Mouse (Mus musculus) thymus, adult 2 months (tissue): Measurements from ENCODE around the gene Pdia3. TPM values are rescaled to one million over a fixed set of nuclear protein-coding genes. Genes with fewer than 3 reads are reported as not detected.
"Not testable (repeated sequence)": the region's sequence is repeated elsewhere in the genome, so short reads cannot be mapped to it uniquely, and the experiment has no call there.

Source experiments
- DNase-seq: peaks from one replicate; pipeline ENCODE4 v3.0.0; 2021
- H3K27ac ChIP-seq: fragments of 200-500 bp; 2 replicates; pipeline ENCODE4 v1.5.1; 2012; ENCODE audit warnings: low read length, control low read depth; ENCODE audit not compliant: control insufficient read depth, insufficient read depth
- H3K27me3 ChIP-seq: fragments of 200-500 bp; 2 replicates; pipeline ENCODE4 v1.6.1; 2012; ENCODE audit warnings: mild to moderate bottlenecking, low read length, moderate library complexity, mixed read lengths; ENCODE audit not compliant: control insufficient read depth, insufficient read depth
- H3K36me3 ChIP-seq: fragments of 200-500 bp; 2 replicates; pipeline ENCODE4 v1.6.1; 2012; ENCODE audit warnings: mild to moderate bottlenecking, low read length, moderate library complexity; ENCODE audit not compliant: control insufficient read depth, insufficient read depth
- H3K4me1 ChIP-seq: fragments of 200-500 bp; replicated peaks from 2 replicates; pipeline ENCODE4 v1.6.1; 2012; ENCODE audit warnings: low read length; ENCODE audit not compliant: control insufficient read depth, insufficient read depth
- H3K4me3 ChIP-seq: fragments of 200-500 bp; 2 replicates; pipeline ENCODE4 v1.5.1; 2012; ENCODE audit warnings: mild to moderate bottlenecking, low read length, control low read depth, moderate library complexity; ENCODE audit not compliant: control insufficient read depth, insufficient read depth
- CTCF ChIP-seq: fragments of 200-500 bp; IDR thresholded peaks from 2 replicates; pipeline ENCODE4 v1.5.1; 2012; ENCODE audit warnings: mild to moderate bottlenecking, control low read depth, low read length, moderate library complexity, borderline replicate concordance; ENCODE audit not compliant: control insufficient read depth, poor library complexity, insufficient read depth; ENCODE audit errors: extremely low read depth
- POLR2A ChIP-seq: fragments of 200-500 bp; IDR thresholded peaks from 2 replicates; pipeline ENCODE4 v1.6.1; 2012; ENCODE audit warnings: mild to moderate bottlenecking, low read length, control low read depth, moderate library complexity; ENCODE audit not compliant: control insufficient read depth, poor library complexity, insufficient read depth; ENCODE audit errors: extremely low read depth
- WGBS: fragments of 180-500 bp; shearing (Covaris S2); methylation state at CpG from one replicate; pipeline ENCODE4 v1.1.7; 2018; 5-methylcytosine and 5-hydroxymethylcytosine counted together
- polyA plus RNA-seq: library from polyadenylated mRNA; depleted of rRNA; stranded (reverse); fragments of >200 nt; gene quantifications from 2 replicates; pipeline ENCODE4 v1.2.3, GENCODE M21; 2012; rRNA removed

Pdia3 gene
- 550 and 817 TPM in 2 replicates for polyA plus RNA-seq

- WGBS = under 1% methylated on average over 68 of the region's 68 CpGs
- Histone ChIP-seq H3K27ac (peak within 1 kb of the TSS; percentile 62), H3K4me1 (peaks cover 7% of the 10 kb centered on the region), H3K27me3 (no peaks in the 10 kb centered on the region), H3K36me3 (peaks cover 2% of the 10 kb centered on the region; the same call in 1 of the 2 replicates), H3K4me3 (peak within 1 kb of the TSS; percentile 87)
- peak; percentile 95 for DNase-seq
- TF ChIP-seq CTCF (peak; percentile 49; the same call in 1 of the 2 replicates), POLR2A (peak; percentile 97)
Observed at GRCm38 (mm10) chr2:121413387-121414042, at the start of gene Pdia3, which contains the start of gene Catsper2. TSS of gene Pdia3 (plus strand) at chr2:121413775. TSS of gene Catsper2 (minus strand) at chr2:121413792.

- Histone ChIP-seq H3K4me3 (no peak overlapping the region), H3K4me1 (no peaks in the 10 kb centered on the region), H3K27ac (no peak overlapping the region), H3K27me3 (no peaks in the 10 kb centered on the region), H3K36me3 (no peaks in the 10 kb centered on the region)
- 94% methylated on average over 2 of the region's 2 CpGs for WGBS
- DNase-seq = no peak
- TF ChIP-seq CTCF (no peak), POLR2A (no peak)
Observed at GRCm38 (mm10) chr2:121368831-121369230, 44.7 kb upstream of the Pdia3 start.

- Histone ChIP-seq H3K4me3 (no peak overlapping the region), H3K4me1 (no peaks in the 10 kb centered on the region), H3K27me3 (no peaks in the 10 kb centered on the region), H3K27ac (no peak overlapping the region), H3K36me3 (no peaks in the 10 kb centered on the region)
- no peak for DNase-seq
- 91% methylated on average over 5 of the region's 5 CpGs for WGBS
- no peak for TF ChIP-seq CTCF
- TF ChIP-seq POLR2A = no peak
Observed at GRCm38 (mm10) chr2:121370921-121371320, 42.7 kb upstream of the Pdia3 start.

- WGBS = 89% methylated on average over 3 of the region's 3 CpGs
- Histone ChIP-seq H3K27ac (no peak overlapping the region), H3K36me3 (no peaks in the 10 kb centered on the region), H3K4me1 (no peaks in the 10 kb centered on the region), H3K4me3 (no peak overlapping the region), H3K27me3 (no peaks in the 10 kb centered on the region)
- no peak for TF ChIP-seq POLR2A
- no peak for TF ChIP-seq CTCF
- DNase-seq = no peak
Observed at GRCm38 (mm10) chr2:121372266-121372665, 41.3 kb upstream of the Pdia3 start.

- no peaks in the 10 kb centered on the region for H3K27me3 ChIP-seq
- no peaks in the 10 kb centered on the region for H3K36me3 ChIP-seq
- TF ChIP-seq CTCF (no peak), POLR2A (no peak)
- H3K4me3 ChIP-seq = no peak overlapping the region
- no peak overlapping the region for H3K27ac ChIP-seq
- DNase-seq = no peak
- H3K4me1 ChIP-seq = no peaks in the 10 kb centered on the region
- WGBS = 37% methylated on average over 2 of the region's 2 CpGs
Observed at GRCm38 (mm10) chr2:121374766-121375165, 38.8 kb upstream of the Pdia3 start.

DNA sequence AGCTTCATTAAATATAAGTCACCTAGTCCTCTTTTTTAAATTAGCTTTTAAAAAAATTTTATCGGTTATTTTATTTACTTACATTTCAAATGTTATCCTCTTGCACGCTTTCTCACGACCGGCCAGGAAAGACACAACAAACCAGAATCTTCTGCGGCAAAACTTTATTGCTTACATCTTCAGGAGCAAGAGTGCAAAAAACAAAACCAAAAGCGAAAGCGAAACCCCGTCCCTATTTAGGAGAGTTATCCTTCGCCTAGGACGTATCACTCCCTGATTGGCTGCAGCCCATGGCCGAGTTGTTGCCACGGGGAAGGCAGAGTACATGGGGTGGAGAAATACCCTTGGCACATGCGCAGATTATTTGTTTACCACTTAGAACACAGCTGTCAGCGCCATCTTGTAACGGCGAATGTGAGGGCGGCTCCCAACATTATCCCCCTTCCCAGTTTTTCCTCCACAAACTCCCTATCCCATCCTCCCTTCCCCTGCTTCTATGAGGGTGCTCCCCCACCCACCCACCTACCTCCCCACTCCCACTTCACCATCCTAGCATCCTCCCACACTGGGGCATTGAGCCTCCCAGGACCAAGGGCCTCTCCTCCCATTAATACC is 26.5 kb upstream of the Pdia3 start, which contains the start of gene Strc:
Gene Strc, minus strand, starts transcription at position 208 of the 615 bp plus-strand sequence.
- not testable (repeated sequence) for H3K4me1 ChIP-seq, H3K27ac ChIP-seq, H3K36me3 ChIP-seq, H3K27me3 ChIP-seq, DNase-seq, H3K4me3 ChIP-seq
- 97% methylated on average over 17 of the region's 17 CpGs for WGBS
